Mouse (Mus musculus) forebrain, embryonic 16.5 days (tissue): ENCODE data around the gene Gm19410. TPM values are rescaled to one million over a fixed set of nuclear protein-coding genes. Genes with fewer than 3 reads are reported as not detected.

Experiments
- ATAC-seq: fragments of 200-750 bp; cut with Nextera tagmentation; 2 replicates; pipeline ENCODE4 v1.8.0; 2017; ENCODE audit warnings: mild to moderate bottlenecking, moderate library complexity
- H3K27ac ChIP-seq: fragments of 300-500 bp; sonication (generic); 2 replicates; pipeline ENCODE4 v1.5.1; 2014; ENCODE audit warnings: low read length, control low read depth
- H3K27me3 ChIP-seq: fragments of 300-500 bp; sonication (generic); replicated peaks from 2 replicates; pipeline ENCODE4 v1.6.1; 2014; ENCODE audit warnings: low read length; ENCODE audit not compliant: control insufficient read depth, insufficient read depth
- H3K36me3 ChIP-seq: fragments of 300-500 bp; sonication (generic); 2 replicates; pipeline ENCODE4 v1.6.1; 2014; ENCODE audit not compliant: control insufficient read depth, insufficient read depth
- H3K4me1 ChIP-seq: fragments of 300-500 bp; sonication (generic); replicated peaks from 2 replicates; pipeline ENCODE4 v1.6.1; 2014; ENCODE audit warnings: low read length; ENCODE audit not compliant: control insufficient read depth, insufficient read depth
- H3K4me2 ChIP-seq: fragments of 300-500 bp; sonication (generic); 2 replicates; pipeline ENCODE4 v1.6.1; 2014; ENCODE audit warnings: mild to moderate bottlenecking, low read length, control low read depth
- H3K4me3 ChIP-seq: fragments of 300-500 bp; sonication (generic); replicated peaks from 2 replicates; pipeline ENCODE4 v1.5.1; 2014; ENCODE audit warnings: mild to moderate bottlenecking, low read length, control low read depth
- H3K9ac ChIP-seq: fragments of 300-500 bp; sonication (generic); replicated peaks from 2 replicates; pipeline ENCODE4 v1.6.1; 2014; ENCODE audit warnings: low read depth, low read length, control low read depth
- H3K9me3 ChIP-seq: fragments of 300-500 bp; sonication (generic); 2 replicates; pipeline ENCODE4 v1.6.1; 2016; ENCODE audit warnings: low read length; ENCODE audit not compliant: control insufficient read depth
- WGBS: fragments of 180-500 bp; shearing (Covaris S2); extraction: QIAGEN DNeasy Blood & Tissue Kit; methylation state at CpG from one replicate; pipeline ENCODE4 v1.1.7; 2014; 5-methylcytosine and 5-hydroxymethylcytosine counted together
- microRNA-seq: library from miRNA; unstranded; fragments of <30 nt; microRNA quantifications from one replicate; pipeline ENCODE4, GENCODE M21; 2017
- polyA plus RNA-seq: library from polyadenylated mRNA; unstranded; fragments of >200 nt; fragmentation: Nextera tagmentation; extraction: Ambion mirVana; gene quantifications from 2 replicates; pipeline ENCODE4 v1.2.1, GENCODE M21; 2015

The Gm19410 gene
- polyA plus RNA-seq, result 0.16 and 0.19 TPM in 2 replicates

- ATAC-seq, result peak; percentile 63; the same call in 1 of the 2 replicates
- peak within 1 kb of the TSS; percentile 50 for H3K4me3 ChIP-seq
- peak within 1 kb of the TSS; percentile 63 for H3K9ac ChIP-seq
These were observed at the start of gene Gm19410 for GRCm38 (mm10) chr8:35765499-35766193. Gene Gm19410, plus strand, starts transcription at chr8:35765790.

GRCm38 (mm10) chr8:35730776-35731175 lies 34.8 kb upstream of the Gm19410 start:
- no peaks in the 10 kb centered on the region for H3K4me1 ChIP-seq
- no peak overlapping the region for H3K9ac ChIP-seq
- H3K4me2 ChIP-seq, result no peak overlapping the region
- no peak overlapping the region for H3K4me3 ChIP-seq
- H3K27ac ChIP-seq, result no peak overlapping the region
- no peaks in the 10 kb centered on the region for H3K27me3 ChIP-seq
- no peak for ATAC-seq
- no peaks in the 10 kb centered on the region for H3K36me3 ChIP-seq
- no peaks in the 10 kb centered on the region for H3K9me3 ChIP-seq
- 68% methylated on average over 3 of the region's 3 CpGs for WGBS

More at GRCm38 (mm10) chr8:35765499-35766193, at the start of gene Gm19410:
- H3K4me2 ChIP-seq, result peak within 1 kb of the TSS; percentile 96
- under 1% methylated on average over 35 of the region's 35 CpGs for WGBS
- no peaks in the 10 kb centered on the region for H3K36me3 ChIP-seq
- H3K27me3 ChIP-seq, result peaks cover 10% of the 10 kb centered on the region
- no peak within 1 kb of the TSS for H3K27ac ChIP-seq
- H3K9me3 ChIP-seq, result no peaks in the 10 kb centered on the region
- H3K4me1 ChIP-seq, result peaks cover 12% of the 10 kb centered on the region

GRCm38 (mm10) chr8:35735438-35735837 lies 30.2 kb upstream of the Gm19410 start:
- 76% methylated on average over 3 of the region's 3 CpGs for WGBS
- Histone ChIP-seq H3K27ac (no peak overlapping the region), H3K36me3 (no peaks in the 10 kb centered on the region), H3K4me1 (no peaks in the 10 kb centered on the region), H3K4me2 (no peak overlapping the region), H3K9ac (no peak overlapping the region), H3K27me3 (no peaks in the 10 kb centered on the region), H3K4me3 (no peak overlapping the region), H3K9me3 (no peaks in the 10 kb centered on the region)
- no peak for ATAC-seq

GRCm38 (mm10) chr8:35756202-35756601 lies 9.4 kb upstream of the Gm19410 start:
- ATAC-seq, result no peak
- no peak overlapping the region for H3K4me2 ChIP-seq
- no peak overlapping the region for H3K27ac ChIP-seq
- WGBS, result 76% methylated on average over 5 of the region's 5 CpGs
- H3K36me3 ChIP-seq, result no peaks in the 10 kb centered on the region
- H3K9me3 ChIP-seq, result no peaks in the 10 kb centered on the region
- H3K9ac ChIP-seq, result no peak overlapping the region
- H3K4me1 ChIP-seq, result no peaks in the 10 kb centered on the region
- no peak overlapping the region for H3K4me3 ChIP-seq
- no peaks in the 10 kb centered on the region for H3K27me3 ChIP-seq

GRCm38 (mm10) chr8:35765020-35765419 lies 570 bp upstream of the Gm19410 start:
- H3K4me3 ChIP-seq, result peak overlapping the region; percentile 50
- peaks cover 10% of the 10 kb centered on the region for H3K27me3 ChIP-seq
- no peaks in the 10 kb centered on the region for H3K9me3 ChIP-seq
- H3K4me2 ChIP-seq, result peak overlapping the region; percentile 96
- H3K36me3 ChIP-seq, result no peaks in the 10 kb centered on the region
- no peak overlapping the region for H3K9ac ChIP-seq
- no peak overlapping the region for H3K27ac ChIP-seq
- WGBS, result 2% methylated on average over 9 of the region's 9 CpGs
- ATAC-seq, result 0 out of 2 replicates have a peak, but pooled peaks have one; percentile 15
- peaks cover 12% of the 10 kb centered on the region for H3K4me1 ChIP-seq

GRCm38 (mm10) chr8:35773508-35773907 lies 7.9 kb downstream of the Gm19410 start:
- Histone ChIP-seq H3K4me3 (no peak overlapping the region), H3K36me3 (no peaks in the 10 kb centered on the region), H3K9ac (no peak overlapping the region), H3K27ac (no peak overlapping the region), H3K27me3 (no peaks in the 10 kb centered on the region), H3K9me3 (no peaks in the 10 kb centered on the region), H3K4me2 (no peak overlapping the region), H3K4me1 (no peaks in the 10 kb centered on the region)
- peak; percentile 84 for ATAC-seq
- 29% methylated on average over 7 of the region's 7 CpGs for WGBS

Small RNA genes lying within 50 kb of the gene (microRNA-seq; reads per million reads assigned to microRNA genes)
- gene Gm44474, result not detected
